Mouse (Mus musculus) induced T-regulatory cell, adult 2 months (primary cell): Measurements from ENCODE around the gene Olfr646.

ENCODE experiments used
- DNase-seq: peaks from one replicate; pipeline ENCODE4 v3.0.0-alpha.2; 2012; ENCODE audit warnings: low read depth

Gene Olfr646

GRCm38 (mm10) chr7:104104757-104104972, at the start of gene Olfr646:
Gene Olfr646 (plus strand): TSS chr7:104104873.
- DNase-seq: no peak

- no peak for DNase-seq
Measured at GRCm38 (mm10) chr7:104059215-104059614, 45.5 kb upstream of the Olfr646 start.

GRCm38 (mm10) chr7:104061345-104061744, 43.3 kb upstream of the Olfr646 start, which contains the start of gene 4930516K23Rik:
Gene 4930516K23Rik (minus strand): TSS chr7:104061445.
- DNase-seq: no peak

GRCm38 (mm10) chr7:104071769-104072168, 32.9 kb upstream of the Olfr646 start, which contains the start of gene Olfr644:
Gene Olfr644 (minus strand): TSS chr7:104071869.
- no peak for DNase-seq

- DNase-seq: no peak
Measured at GRCm38 (mm10) chr7:104085365-104085764, 19.3 kb upstream of the Olfr646 start, which contains the start of gene Olfr645. Gene Olfr645 (minus strand): TSS chr7:104085465.

- no peak for DNase-seq
Measured at GRCm38 (mm10) chr7:104103913-104104756, 538 bp upstream of the Olfr646 start.

- no peak for DNase-seq
Measured at GRCm38 (mm10) chr7:104129726-104130125, 25.1 kb downstream of the Olfr646 start, which contains the start of gene Ubqln5. Gene Ubqln5 (minus strand): TSS chr7:104129826.

- DNase-seq: no peak
Measured at GRCm38 (mm10) chr7:104137305-104137704, 32.6 kb downstream of the Olfr646 start, which contains the start of gene Olfr643. Gene Olfr643 (minus strand): TSS chr7:104137405.

- no peak for DNase-seq
Measured at GRCm38 (mm10) chr7:104143179-104143578, 38.5 kb downstream of the Olfr646 start, which contains the start of gene Ubqln3. Gene Ubqln3 (minus strand): TSS chr7:104143279.

- no peak for DNase-seq
Measured at GRCm38 (mm10) chr7:104150456-104150855, 45.8 kb downstream of the Olfr646 start, which contains the start of gene Ubqlnl. Gene Ubqlnl (minus strand): TSS chr7:104150556.
